Mouse (Mus musculus) lung, postnatal 0 days (tissue): ENCODE measurements around the gene Ugt1a6a.

Source experiments
- CTCF ChIP-seq: IDR thresholded peaks from 2 replicates; pipeline ENCODE4 v1.5.1; 2016; ENCODE audit warnings: antibody characterized with exemption, mild to moderate bottlenecking
- EP300 ChIP-seq: IDR thresholded peaks from 2 replicates; pipeline ENCODE4 v1.6.1; 2016; ENCODE audit warnings: antibody characterized with exemption, mild to moderate bottlenecking, control low read depth

- TF ChIP-seq EP300: no peak
- TF ChIP-seq CTCF: no peak
Observed at GRCm38 (mm10) chr1:88232664-88233380, 98.2 kb downstream of the Ugt1a6a start.
